Mouse (Mus musculus) layer of hippocampus, postnatal 36 days (tissue): ENCODE data around the gene Akirin1. TPM values are rescaled to one million over a fixed set of nuclear protein-coding genes. Genes with fewer than 3 reads are reported as not detected.

Source experiments
- DNase-seq, 2 experiments: peaks; one replicate each; pipeline ENCODE4 v3.0.0; 2022
- total RNA-seq, 2 experiments: library from RNA; stranded (reverse); gene quantifications; 2 replicates each; pipeline ENCODE4 v1.2.3; 2021

Gene Akirin1
- total RNA-seq, 2 experiments from 2014 or later: 56.8 to 65.2 TPM

DNA sequence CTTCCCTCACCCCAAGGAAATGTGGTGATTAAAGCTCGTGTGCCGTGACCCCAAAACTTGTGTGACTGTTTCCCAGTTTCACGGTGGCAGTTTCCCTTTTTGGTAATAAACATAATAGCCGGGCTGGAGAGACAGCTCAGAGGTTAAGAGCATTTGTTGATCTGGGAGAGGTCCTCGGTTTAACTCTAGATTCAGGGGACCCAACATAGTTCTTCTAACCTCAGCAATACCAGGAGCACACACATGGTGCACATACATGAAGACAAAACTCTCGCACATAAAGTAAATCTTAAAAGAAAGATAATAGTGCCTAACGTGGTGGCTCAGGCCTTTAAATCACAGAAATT, 31.7 kb downstream of the Akirin1 start:
- no peak for DNase-seq

DNA sequence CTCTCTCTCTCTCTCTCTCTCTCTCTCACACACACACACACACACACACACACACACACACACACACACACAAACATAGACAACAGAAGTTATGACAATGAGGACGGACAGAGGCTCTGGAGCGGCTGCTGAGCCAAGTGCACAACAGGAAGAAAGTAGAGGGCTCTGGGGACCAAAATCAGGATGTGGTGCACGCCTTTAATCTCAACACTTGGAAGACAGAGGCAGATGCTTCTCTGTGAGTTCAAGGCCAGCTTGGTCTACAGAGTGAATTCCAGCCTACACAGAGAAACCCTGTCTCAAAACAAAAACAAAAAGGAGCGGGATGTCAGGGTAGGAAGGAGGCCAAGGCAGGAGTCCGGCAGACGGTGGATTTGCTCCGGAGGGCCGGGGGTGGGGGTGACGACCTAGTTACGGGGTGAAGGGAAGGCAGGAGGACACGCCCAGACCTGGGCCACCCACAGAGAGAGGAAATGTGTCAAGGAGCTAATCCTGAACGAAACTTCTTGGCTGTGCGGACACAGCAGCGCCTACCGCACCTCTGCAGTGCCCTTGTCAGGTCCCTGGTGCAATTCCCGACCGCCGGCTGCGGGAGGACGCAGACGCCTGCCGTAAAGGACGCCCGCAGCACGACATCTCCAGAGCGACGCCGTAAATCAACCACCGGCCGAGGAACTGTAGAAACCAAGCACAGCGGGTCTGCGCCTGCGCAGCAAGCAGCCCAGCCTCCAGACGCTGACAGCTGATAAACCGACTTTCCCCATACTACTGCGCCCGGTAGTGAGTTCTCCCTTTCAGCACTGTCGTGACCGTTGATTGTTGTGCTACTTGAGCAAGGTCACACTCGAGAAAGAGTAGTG, 32.3 kb downstream of the Akirin1 start, which contains the start of gene Ndufs5:
TSS of gene Ndufs5 (minus strand) at position 629 of the 860 bp plus-strand sequence.
- peak; percentile 94 to 95 for DNase-seq

DNA sequence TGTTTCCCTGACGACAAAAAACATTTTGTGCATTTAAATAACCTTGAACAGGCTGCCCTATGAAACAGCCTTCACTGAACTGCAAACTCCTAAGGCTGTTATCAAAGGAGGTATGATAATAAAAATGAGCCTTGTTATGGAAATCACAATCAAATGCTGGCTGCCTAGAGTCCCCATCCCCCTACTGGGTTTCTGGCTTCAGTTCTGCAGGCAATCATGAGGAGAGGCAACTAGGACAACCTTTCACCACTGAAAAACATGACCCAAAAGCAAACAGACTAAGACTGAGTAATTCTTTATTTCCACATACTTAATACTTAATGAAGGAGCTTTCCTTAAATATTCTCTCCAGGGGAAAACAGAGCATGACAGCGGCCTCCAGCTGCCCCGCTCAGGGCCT, 37.7 kb downstream of the Akirin1 start:
- no peak for DNase-seq

DNA sequence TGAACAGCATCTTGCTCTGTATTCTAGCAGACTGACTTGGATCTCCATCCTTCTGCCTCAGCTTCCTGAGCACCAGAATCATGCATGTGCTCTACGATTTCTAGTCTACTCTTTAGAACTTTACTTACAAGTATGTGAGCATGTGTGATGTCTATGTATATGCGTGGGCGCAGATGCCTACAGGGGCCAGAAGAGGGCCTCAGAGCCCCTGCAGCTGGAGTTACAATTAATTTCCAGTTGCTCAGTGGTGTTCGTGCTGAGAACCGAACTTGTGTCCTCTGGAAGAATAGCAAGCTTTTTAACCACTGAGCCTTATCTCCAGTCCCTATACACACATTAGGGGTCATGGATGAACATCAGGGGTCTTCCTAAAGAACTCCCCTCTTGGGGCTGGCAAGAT, 42.8 kb downstream of the Akirin1 start:
- DNase-seq: no peak

DNA sequence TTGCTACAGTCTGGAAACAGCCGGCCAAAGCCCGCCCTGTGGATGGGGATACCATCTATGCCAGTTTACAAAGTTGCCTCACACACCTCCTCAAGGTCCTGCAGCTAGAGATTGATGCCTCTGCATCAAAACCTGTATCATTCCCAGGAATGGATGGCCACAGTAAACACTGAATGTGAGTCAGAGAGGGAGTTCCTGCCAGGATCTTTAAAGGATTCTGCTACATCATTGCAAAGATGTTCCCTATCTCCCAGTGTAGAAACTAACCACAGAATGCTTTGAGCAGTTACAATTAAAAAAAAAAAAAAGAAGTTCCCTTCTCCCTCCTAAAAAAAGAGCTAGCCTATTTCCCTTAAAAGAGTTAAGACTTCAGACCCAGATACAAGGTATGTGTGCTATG, 44.8 kb downstream of the Akirin1 start:
- DNase-seq: no peak

DNA sequence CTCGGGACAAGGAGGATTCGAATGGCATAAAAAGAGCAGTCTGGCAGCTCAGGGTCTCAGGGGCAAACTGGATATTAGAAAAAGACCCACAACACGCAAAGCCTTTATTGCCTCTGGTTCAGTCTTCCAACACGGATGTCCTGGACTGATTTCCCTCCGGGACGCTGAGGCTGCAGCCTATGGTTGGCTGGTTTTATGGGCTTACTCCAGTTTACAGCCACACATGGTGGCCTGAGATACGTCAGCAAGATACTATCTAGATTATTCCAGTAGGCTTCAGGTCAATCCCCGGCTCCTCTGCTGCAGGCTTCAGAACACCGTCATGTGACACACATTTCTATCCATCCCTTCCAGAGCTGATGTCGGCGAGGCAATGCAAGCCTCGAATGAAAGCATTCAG, 56.8 kb downstream of the Akirin1 start:
- no peak for DNase-seq

DNA sequence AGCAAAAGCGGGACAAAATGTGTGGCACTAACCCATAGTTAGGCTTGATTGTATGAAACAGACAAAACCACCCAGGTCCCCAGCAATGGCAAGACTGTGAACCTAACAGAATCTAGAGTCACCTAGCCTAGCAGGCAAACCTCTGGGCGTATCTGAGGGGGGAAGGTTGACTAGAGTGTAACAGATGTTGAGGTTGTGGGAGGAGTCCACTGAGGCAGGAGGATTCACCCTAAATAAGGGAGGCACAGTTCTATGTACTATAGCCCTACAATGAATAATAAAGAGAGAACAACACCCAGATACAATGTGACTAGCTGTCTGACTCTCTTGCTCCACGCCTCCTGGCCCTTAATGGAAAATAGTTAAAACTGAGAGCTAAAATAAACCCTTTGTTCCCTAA, 58.1 kb downstream of the Akirin1 start:
- no peak for DNase-seq

DNA sequence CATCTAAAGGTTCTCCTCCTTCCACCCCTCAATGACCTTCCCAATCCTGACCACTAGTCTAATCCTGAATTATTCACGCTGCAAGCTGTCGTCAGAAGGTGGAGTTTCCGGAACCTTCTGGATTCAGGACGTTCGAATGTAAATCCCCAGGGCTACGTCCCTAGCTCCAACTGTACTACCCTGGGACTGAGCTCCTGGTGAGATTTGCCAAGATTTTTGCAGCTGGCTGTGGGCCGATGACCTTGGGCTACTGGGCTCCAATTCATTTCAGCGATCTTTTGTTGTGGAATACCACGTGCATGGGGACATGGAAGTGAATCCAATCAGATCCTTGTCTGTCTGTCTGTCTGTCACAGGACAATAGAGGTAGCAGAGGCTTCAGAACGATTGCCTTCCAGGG, 59.8 kb downstream of the Akirin1 start:
- DNase-seq: no peak

DNA sequence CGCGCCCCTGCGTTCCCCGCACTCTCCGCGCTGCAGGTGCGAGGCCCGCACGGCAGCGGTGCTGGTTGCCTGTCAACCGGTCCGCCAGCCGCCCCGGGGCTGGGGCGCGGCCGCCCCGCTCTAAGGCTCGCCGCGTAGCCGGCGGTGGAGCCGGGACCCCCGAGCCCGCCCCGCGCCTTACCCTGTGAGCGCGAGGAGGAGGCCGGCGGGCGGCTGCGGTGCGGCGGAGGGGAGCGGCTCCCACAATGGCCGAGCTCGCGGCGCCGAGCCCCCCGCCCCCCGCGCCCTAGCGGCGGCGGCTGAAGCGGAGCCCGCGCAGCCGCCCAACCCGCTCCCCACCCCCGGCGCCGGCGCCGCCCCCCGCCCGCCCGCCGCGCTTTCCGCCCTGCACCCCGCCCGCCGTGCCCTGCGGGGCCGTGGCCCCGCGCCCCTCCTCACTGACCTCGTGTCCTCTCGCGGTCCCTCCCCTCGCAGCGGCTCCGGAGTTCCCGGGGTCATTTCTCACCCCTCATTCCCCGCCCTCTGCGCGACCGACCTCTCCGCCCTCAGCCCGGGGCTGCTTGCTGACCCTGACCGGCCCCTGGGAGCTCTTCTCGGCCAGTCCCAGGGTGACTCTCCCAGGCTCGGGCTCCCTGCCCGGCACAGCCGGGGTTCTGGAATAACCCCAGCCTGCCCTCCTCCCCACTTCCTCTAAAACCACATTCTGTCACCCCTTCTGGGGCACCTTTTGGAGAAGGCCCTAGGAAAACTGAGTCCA, 62.9 kb downstream of the Akirin1 start:
- DNase-seq: peak in 1 of 2 experiments; percentile 48

DNA sequence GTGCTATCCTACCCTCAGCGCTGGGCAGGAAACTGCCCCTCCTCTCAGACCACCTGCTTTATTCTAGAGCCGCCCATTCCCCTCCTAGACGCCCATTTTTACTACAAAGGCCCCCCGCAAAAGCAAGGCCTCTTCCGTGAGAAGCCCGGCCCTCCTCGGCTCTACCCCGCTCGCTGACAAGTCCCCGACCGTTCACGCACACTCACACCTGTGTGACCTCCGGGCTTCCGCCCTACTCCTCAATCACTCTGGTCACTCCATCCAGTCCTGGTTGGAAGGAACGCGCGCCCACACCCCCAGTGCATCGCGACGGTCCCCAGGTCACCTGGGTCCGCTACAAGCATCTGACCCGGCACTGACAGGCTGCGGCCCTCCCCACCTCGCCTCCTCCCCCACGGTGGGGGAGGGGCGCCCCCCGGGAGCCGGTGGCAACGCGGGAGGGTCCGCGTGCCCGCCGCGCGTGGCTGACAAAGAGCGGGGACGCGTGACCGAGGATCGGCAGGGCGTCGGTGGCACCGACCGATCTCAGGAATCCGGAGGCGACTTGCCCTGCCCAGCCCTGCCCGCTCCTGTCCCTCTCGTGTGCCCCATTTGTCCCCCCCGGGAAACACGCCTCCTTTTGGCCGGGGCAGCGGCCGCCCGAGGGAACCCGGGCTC, 63.6 kb downstream of the Akirin1 start:
- no peak for DNase-seq

DNA sequence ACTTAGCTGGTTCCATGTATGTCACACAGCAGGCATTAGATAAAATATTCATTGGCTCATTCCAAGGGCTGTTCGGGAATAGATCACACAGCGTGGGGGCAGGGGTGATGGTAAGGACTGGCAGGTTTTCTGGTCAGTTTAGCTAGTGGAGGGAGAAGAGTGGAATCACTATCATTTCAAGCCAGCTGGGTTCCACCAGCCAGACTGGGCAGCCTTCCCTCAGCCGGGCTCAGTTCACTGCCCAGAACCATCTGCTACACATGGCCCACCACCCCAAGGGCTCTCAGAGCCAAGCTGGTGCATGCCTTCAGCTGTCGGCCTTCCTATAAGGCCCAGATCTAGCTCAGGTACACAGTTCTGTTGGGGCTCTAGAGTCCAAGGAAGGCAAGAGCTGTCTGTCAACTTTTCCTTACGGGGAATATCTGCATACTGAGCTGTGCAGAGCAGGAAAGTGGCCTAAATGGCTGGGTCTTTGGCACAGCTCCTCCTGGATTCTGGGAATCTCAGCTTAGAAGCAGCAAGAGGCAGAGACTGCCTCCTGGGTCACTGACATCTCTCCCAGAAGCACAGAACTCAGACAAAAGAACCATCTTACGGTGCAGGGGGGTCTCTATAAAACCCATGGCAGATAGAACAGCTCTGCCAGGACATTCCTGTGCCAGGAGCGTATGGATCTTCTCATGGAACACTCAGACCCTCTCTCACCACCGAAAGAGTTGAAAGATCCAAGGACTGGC, 64.5 kb downstream of the Akirin1 start:
- peak in 1 of 2 experiments; percentile 53 for DNase-seq

DNA sequence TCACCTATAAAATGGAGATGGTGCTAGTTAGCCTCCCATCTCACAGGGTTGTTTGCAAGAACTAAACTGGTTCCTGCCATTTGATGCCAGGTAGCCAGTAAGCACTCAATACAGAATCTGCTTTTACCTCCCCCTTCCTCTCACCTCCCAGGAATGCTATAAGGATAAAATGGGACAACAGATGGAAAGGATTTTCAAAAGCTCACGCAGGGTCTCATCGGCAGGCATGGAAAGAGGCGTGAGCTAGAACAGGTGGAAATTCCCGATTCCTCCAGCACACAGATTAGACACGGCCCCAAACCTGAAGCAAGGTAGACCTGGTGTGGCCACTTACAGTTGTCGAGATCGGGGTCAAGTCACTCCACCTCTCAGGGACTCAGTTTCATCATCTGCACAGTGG, 65.1 kb downstream of the Akirin1 start:
- DNase-seq: no peak

Other genes starting within 250 kb of the Akirin1 start
- 100 to 1,000 TPM; 225 to 255 TPM for gene Macf1, start 66.0 kb downstream of the Akirin1 start, total RNA-seq
- gene Ndufs5, start 32.1 kb downstream of the Akirin1 start, total RNA-seq: 100 to 1,000 TPM; 180 to 196 TPM
- gene Rhbdl2, start 37.5 kb upstream of the Akirin1 start, total RNA-seq: 1 to 10 TPM in 1 of 2 experiments, under 1 TPM in 1; 0.72 to 1.1 TPM
- gene 4933427I04Rik, start 109.3 kb upstream of the Akirin1 start, total RNA-seq: not detected
- gene Mycbp, start 154.5 kb upstream of the Akirin1 start, total RNA-seq: 10 to 100 TPM; 11.4 to 12.7 TPM
- 10 to 100 TPM; 56.5 to 59.2 TPM for gene Rragc, start 167.1 kb upstream of the Akirin1 start, total RNA-seq
- gene 4930535I16Rik, start 167.7 kb upstream of the Akirin1 start, total RNA-seq: not detected